Mouse (Mus musculus) lung, postnatal 0 days (tissue): Measurements from ENCODE around the gene Diras1.
"Not testable (repeated sequence)": the region's sequence is repeated elsewhere in the genome, so short reads cannot be mapped to it uniquely, and the experiment has no call there.

Experiments
- CTCF ChIP-seq: IDR thresholded peaks from 2 replicates; pipeline ENCODE4 v1.5.1; 2016; ENCODE audit warnings: antibody characterized with exemption, mild to moderate bottlenecking
- EP300 ChIP-seq: IDR thresholded peaks from 2 replicates; pipeline ENCODE4 v1.6.1; 2016; ENCODE audit warnings: antibody characterized with exemption, mild to moderate bottlenecking, control low read depth

DNA sequence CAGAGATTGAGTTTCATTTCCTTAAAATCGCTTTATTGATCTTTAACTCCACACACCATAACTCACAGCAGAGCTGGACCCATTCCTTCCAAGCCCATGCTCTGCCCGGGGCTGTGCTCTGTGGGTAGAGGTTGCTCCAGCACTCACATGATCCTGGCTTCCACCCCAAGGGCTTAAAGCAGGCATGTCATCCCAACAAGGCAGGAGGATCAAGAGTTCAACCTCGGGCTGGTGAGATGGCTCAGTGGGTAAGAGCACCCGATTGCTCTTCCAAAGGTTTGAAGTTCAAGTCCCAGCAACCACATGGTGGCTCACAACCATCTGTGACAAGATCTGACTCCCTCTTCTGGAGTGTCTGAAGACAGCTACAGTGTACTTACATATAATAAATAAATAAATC is 35.6 kb downstream of the Diras1 start:
- not testable (repeated sequence) for TF ChIP-seq EP300, CTCF
